Mouse (Mus musculus) erythroid progenitor cell, adult 5-6 weeks (primary cell): Measurements from ENCODE around the gene Gm20388. TPM values are rescaled to one million over a fixed set of nuclear protein-coding genes. Genes with fewer than 3 reads are reported as not detected.

Experiments
- ATAC-seq: replicated peaks from 2 replicates; pipeline ENCODE4 v1.8.0; 2016; ENCODE audit warnings: moderate number of reproducible peaks, mild to moderate bottlenecking, moderate TSS enrichment, inconsistent platforms; ENCODE audit not compliant: poor library complexity, low FRiP score, severe bottlenecking
- total RNA-seq, 2 experiments: library from RNA; stranded (forward) in 1 of 2; stranded (reverse) in 1 of 2; fragments of 150-400 nt in 1 of 2; fragments of 186-747, 209-891 nt in 1 of 2; gene quantifications; 2 replicates each; pipeline versions ENCODE4 v1.2.3 to v1.2.4; 2015 to 2017; ENCODE audit warnings: low replicate concordance in 2 of 2

Gm20388 gene
- total RNA-seq, 2 experiments from 2014 or later: 4.2 TPM; not detected in 1

DNA sequence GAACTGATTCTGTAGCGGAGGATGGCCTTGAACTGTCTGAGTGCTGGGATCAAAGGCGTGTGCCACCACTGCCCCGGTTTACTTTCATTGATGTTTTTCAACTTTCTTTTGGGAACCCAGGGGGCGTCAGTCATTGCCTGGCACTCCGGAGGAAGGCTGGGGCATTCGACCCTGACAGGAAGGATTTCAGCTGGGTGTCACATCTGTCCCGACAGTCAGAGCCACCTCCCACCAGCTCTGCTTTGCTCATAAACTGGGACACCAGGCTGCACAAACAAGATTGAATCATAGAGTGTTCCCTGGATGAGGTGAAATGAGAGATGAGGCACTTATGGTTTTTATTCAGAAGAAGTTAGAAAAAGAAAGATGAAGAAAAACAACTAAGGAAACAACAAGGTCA is 41.6 kb downstream of the Gm20388 start:
- no peak for ATAC-seq

GRCm38 (mm10) chr8:119952747-119953146 is 42.1 kb downstream of the Gm20388 start:
- no peak for ATAC-seq

- ATAC-seq: no peak
Observed at GRCm38 (mm10) chr8:119955333-119955732, 44.7 kb downstream of the Gm20388 start.

GRCm38 (mm10) chr8:119958076-119958475 is 47.4 kb downstream of the Gm20388 start:
- ATAC-seq: no peak

DNA sequence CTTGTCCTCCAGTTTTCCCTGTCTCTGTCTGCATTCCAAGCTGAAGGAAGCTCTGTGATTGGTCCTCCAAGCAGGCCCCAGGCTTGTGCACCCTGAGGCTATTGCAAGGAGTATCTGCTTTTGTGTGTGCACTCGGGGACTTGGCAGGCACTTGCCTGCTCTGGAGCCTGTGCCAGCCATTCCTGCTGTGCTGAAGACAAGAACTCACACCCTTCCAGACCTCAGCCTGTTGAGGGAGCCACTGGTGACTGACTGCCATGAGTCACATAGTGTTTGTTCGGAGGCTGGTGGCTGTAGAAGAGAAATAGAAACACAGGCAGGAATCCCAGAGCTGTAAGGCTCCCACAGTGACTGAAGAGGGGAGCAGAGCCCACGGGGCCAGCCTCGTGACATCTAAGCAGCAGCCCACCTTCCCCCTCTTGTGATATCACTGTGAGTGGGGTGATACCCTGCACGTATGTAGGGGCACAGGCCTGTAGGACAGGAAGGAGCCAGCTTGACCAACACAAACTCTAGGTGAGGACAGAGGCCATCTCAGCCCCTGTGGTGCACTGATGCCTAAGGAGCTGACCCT is 50.0 kb downstream of the Gm20388 start:
- ATAC-seq: no peak

- no peak for ATAC-seq
Observed at GRCm38 (mm10) chr8:119964859-119965258, 54.2 kb downstream of the Gm20388 start.

GRCm38 (mm10) chr8:119967435-119967834 is 56.8 kb downstream of the Gm20388 start:
- ATAC-seq: no peak

DNA sequence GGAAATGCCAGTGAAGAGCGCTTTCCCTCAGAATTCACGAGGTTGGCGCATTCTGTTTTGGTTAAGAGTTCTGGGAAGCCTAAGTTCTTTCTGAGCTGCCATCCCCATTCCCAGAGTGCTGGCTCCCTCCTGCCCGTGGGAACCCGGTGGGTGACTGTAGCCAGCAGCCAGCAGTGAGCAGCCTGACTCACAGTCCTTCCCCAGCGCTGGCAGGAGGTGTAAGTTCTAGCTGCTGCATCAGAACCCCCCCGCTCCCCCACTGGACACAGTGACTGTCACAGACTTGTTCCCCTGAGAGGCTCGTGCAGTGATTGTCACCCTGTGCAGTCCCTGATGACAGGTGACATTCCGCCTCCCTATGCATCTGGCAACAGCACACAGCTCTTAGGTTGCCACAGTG is 59.5 kb downstream of the Gm20388 start:
- no peak for ATAC-seq

- ATAC-seq: no peak
Observed at GRCm38 (mm10) chr8:119972558-119972957, 61.9 kb downstream of the Gm20388 start.

DNA sequence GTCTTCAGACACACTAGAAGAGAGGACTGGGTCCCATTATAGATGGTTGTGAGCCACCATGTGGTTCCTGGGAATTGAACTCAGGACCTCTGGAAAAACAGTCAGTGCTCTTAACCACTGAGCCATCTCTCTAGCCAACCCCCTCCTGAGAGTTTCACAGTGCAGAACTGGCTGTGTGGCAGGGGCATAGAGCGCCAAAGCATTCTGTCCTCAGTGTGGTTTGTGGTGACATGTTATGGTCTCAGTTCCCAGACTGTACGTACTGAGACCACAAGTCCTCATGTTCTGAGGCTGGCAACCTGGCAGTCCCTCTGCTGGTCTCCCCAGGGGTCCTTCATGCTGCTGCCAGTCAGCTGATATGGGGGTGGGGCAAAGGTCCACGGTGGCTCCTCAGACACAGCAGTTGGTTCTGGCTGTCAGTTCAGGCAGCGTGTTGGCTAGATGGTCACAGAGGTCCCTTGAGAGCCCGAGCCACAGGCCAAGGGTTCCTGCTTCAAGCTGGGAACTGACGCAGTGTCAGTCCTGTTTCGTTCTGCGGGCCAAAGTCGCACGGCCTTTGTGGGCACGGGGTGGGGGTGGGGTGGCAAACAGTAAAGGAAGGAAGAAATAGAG is 68.2 kb downstream of the Gm20388 start:
- ATAC-seq: no peak

DNA sequence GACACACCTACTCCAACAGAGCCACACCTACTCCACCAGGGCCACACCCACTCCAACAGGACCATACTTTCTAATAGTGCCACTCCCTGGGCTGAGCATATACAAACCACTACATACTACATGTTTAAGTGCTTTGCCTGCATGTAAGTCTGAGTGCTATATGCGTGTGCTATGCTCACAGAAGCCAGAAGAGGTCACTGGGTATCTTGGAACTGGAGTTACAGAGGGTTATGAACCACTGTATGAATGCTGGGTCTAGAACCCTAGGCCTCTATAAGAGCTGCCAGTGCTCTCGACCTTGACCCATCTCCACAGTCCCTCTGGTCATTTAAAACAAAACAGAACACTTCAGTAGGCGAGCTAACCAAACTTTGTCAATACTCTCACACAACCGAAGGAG is 70.6 kb downstream of the Gm20388 start:
- no peak for ATAC-seq

GRCm38 (mm10) chr8:119984085-119984484 is 73.4 kb downstream of the Gm20388 start:
- ATAC-seq: no peak; the same call in 1 of the 2 replicates

GRCm38 (mm10) chr8:119986174-119986573 is 75.5 kb downstream of the Gm20388 start:
- ATAC-seq: no peak

- ATAC-seq: no peak
Observed at GRCm38 (mm10) chr8:119988087-119988486, 77.4 kb downstream of the Gm20388 start.

GRCm38 (mm10) chr8:119992249-119992648 is 81.6 kb downstream of the Gm20388 start, which contains the start of gene Crispld2:
Crispld2 (plus strand) TSS chr8:119992438.
- no peak for ATAC-seq

DNA sequence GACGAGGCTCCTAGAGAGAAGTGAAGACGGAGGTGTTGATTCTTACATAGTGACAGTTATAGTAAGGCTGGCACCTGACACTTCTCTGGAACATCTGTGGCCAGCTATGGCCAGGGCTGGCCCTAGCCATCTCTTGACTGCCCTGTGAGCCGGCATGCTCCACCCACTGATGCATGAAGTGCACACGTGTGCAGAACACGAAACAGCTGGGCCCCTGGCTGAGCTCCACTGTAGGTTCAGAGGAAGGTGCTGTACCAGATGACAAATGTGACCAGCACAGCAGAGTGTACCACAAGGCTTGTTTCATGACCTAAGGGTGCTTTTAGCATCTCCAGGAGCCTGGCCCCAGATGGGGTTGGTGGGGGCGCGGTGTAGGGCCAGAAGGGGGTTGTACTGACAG is 83.5 kb downstream of the Gm20388 start:
- no peak for ATAC-seq

DNA sequence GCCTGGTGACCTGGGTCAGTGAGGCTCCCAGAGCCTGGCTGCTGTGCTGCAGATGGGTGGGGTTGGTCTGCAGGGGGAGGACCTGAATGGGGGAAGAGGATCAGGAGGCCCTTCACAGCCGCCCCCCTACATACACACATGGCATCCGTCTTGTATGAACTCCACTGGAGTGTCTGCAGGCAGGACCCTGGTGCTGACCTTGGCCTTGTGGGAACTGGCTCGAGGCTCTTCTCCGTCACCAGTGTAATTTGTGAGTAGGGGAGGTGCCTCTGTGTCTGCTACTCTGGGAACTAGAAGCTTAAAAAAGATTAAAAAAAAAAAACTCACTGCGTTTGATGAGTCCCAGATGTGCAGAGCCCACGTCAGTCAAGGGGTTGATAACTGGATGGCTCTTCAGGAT is 83.9 kb downstream of the Gm20388 start:
- no peak for ATAC-seq

- no peak for ATAC-seq
Observed at GRCm38 (mm10) chr8:119997266-119997665, 86.6 kb downstream of the Gm20388 start.

DNA sequence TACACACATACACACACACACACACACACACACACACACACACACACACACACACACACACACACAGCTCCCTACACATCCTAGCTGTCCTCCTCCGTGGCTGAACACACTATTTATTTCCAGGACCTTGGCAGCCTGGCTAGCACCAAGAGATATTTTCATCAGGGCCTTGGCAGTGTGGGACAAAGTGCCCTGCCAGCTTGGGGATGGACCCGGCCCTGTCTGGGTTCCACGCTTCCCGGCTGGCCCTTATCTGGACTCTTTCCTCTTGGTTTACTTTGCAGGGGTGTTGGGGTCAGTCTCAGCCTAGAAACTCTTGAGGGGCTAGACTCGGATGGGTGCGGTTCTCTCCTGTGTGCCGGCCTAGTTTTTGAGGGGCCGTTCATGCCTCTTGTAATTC is 89.8 kb downstream of the Gm20388 start:
- no peak for ATAC-seq

GRCm38 (mm10) chr8:120001712-120002111 is 91.1 kb downstream of the Gm20388 start:
- no peak for ATAC-seq

DNA sequence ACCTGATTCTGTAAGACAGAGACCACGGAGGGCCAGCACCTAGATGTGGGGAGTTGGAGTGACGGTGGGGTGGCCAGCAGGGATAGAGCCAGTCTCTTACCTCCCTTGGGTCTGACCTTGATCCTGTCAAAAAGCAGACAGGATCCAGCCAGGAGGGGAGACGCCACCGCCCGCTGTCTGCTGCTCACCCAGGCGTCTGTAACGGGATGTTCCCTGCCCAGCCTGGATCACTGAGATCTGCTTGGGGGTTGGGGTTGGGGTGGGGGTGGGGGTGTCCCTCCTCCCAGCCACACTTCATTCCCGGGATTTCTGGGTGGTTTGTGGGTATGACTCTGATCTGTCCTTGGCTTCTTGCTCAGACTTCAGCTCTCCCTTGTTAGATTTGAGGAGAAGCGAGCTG is 91.7 kb downstream of the Gm20388 start:
- no peak for ATAC-seq

GRCm38 (mm10) chr8:120004154-120004702 is 93.6 kb downstream of the Gm20388 start:
- no peak for ATAC-seq
